Mouse (Mus musculus) mesoderm, embryonic 11.5 days (tissue): ENCODE measurements around the gene Ppfia4.

ENCODE experiments used
- DNase-seq: peaks from one replicate; pipeline ENCODE4 v3.0.0-alpha.2; 2012; ENCODE audit warnings: low read depth, low spot score

Gene Ppfia4

DNA sequence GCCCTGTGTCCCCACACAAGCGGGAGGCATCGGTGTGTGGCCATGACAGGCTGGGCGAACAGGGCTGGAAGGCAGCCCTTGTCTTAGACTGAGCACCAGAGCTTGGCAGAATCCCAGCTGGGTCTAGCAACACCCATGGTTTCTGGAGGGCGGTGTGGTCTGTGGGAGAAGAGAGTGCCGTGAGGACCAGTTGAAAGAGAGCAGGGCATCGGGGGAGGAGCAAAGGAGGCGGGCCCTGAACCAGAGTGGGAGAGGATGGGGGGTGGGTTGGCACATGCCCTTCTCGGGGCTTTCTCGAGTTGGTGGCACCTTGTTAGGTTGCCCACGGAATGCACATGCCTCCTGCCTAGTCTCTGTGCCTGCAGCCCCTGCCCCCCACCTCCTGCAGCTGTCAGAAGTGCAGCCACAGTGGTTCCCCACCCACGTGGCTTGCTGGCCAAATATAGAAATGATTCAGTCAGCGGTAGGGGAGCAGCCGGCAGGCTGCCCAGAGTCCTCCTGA lies at the start of gene Ppfia4:
Gene Ppfia4, minus strand, starts transcription at position 159 of the 502 bp plus-strand sequence.
- no peak for DNase-seq

DNA sequence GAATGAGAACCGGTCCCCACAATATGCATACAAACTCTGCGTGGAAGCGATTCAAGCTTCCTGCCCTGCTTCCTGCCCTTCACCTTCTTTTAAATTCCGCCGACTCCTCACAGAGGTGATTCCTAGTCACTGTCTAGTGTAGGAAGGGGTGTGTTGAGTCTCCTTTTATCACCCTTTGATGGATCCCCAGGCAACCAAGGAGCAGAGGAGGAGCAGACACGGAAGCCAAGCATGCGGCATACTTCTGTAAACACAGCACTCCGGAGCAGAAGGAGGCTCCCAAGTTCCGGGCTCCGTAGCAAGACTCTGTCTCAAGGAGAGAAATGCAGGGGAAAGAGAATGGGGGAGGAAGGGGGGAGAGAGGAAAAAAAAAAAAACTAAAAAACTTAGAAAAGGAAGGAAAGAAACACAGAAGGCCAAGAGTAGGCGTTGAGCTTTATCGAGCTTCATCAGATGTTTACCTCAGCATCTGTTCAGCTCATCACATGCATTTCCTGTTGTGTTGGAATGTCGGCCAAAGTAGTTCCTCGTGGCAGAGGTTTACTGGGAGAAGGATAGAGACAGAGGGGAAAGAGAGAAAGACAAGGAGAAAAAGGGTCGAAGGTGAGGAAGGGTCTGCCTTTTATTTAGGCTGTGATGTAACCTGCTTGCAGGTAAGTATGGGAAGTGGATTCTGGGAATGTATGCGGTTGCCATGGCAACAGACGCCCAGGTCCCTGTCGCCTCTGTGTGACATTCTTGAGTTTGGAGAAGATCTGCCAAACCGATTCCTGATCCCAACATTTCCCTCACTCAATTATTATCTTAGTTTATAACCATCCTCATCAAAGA lies 49.3 kb upstream of the Ppfia4 start:
- peak; percentile 47 for DNase-seq

DNA sequence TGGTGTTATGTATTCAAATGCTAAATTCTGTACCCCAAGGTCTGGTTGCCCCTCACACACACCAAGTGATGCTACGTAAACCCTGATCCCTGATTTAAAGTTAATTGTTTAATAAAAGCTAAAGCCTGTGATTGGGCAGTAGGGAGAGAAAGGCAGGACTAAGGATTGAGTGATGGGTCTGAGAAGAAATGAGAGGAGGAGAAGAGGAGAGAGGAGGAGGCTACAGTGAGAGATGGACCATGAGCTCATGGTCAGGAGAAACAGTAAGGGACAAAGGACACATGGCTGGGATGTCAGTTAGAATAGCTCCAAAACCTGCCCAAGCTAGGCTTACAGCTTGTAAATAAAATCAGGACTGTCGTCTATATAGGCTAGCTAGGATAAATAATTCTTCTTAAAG lies 48.3 kb upstream of the Ppfia4 start:
- no peak for DNase-seq

DNA sequence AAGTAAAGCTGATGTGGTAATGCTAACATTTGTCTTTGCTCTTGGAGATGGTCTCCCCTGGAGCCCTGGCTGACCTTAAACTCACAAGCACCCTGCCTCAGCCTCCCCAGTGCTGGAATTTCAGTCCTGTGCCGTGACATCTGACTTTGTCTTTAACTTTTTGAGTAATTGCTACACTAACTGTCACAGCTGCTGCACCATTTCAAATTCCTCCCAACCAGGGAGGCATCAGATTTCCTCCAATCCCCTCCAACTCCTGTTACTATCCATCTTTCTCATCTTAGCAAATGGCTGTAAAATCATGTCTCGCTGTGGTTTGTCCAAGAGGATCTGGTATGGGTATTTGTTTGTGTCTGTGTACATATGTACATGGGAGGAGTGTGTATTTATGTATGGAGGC lies 41.4 kb upstream of the Ppfia4 start:
- DNase-seq: no peak

DNA sequence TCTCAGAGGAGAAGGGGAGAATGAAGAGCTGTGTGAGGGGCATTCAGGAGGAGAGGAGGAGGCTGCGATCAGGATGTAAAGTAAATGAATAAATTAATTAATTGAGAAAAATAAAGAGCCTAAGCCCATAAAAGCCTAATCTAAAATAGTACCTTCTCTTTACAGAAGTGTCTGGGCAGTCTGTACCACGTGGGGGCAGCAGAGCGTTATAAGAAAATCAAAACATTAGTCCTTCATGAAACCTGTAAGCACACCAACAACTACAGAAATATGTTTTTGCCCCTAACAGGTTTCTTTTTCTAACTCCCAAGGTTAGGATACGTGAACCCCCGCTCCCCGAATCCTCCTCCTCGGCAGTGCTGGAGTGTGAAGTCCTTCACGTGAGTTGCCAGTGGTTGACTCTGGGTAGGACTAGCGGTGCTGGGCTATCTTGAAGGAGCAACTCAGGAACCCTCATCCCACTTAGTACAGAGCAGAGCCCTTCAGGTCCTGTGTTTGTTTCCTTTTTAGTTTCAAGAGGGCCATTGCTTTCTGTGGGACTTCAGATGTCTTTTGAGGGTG lies 36.1 kb upstream of the Ppfia4 start:
- peak; percentile 29 for DNase-seq

DNA sequence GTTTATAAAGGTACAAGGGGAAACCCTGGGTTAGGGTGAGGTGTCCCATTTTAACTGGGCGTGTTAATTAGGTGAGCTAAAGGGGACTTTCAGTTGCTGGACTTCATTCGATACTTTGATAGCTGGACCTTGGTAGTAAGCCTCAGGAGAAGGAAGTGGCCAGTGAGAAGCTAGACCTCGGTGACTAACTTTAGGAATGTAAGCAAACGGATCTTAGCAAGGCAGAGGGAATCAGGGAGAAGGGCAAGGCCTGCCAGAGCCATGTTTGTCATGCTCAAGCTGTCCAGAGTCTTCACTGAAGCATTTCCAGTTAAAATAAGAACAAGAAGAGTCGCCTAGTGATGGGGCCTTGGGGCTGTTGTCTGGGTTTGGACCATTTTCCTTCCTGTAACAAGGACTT lies 32.8 kb upstream of the Ppfia4 start:
- no peak for DNase-seq

DNA sequence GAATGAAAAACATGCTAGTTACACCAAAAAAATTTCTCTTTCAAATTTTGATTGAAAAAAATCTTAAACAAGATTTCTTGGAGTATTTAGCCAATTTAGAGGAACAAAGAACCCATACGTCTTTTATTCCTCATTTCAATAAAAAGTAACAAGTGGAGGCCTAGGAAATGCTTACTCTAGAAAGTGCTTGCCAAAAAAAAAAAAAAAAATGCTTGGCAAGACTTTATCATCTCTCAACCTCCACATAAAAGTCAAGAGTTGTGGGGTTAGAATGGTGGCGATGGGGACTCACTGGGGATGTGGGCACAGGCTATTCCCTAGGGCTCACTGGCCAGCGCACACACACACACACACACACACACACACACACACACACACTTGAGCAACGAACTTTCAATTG lies 30.5 kb upstream of the Ppfia4 start:
- no peak for DNase-seq

DNA sequence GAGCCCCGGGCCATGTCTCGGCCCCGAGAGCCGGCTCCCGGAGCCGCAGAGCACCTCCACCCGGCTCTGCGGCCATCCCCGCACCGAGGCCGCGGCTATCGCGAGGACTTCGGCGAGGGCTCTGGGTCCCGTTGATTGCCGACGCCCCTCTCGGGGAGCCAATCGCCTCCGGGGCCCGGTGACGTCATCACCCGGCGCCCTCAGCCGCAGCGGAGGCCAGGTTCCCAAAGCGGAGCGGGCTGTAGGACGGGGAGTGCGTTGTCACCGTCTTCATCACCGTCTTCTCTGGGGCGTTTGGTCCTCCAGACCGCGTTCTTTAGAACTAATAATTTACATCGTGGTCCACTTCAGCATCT lies 29.1 kb upstream of the Ppfia4 start, which contains the start of gene Tmem183a:
Gene Tmem183a, minus strand, starts transcription at position 123 of the 356 bp plus-strand sequence.
- DNase-seq: peak; percentile 97

DNA sequence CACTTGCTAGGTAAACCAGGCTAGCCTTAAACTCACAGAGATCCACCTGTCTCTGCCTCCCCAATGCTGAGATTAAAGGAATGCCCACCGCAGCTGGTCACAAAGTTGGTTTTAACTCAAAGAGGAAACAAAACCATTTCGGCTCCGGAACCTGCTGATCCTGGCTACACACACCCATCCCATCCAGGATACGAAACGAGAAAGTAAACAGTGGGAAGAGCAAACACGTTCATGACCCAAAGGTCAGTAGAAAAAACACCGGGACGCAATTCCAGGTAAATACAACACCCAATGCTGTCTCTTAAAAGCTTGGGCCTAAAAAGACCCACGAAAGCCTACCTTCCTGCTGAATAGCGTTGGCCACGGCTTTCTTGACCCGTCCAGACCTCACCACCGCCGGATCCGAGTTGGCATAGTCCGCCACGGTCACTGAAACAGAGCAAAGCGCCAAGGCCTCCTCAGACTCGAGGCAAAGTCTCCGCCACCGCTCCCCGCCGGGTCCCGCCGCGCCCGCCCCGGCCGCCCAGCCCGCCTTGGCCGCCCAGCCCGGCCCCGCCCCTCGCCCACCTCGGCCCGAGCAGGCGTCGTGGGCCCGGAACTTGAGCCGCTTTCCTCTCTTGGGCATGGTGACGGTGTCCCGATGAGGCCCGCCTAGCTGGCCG lies 28.6 kb upstream of the Ppfia4 start:
- DNase-seq: no peak

DNA sequence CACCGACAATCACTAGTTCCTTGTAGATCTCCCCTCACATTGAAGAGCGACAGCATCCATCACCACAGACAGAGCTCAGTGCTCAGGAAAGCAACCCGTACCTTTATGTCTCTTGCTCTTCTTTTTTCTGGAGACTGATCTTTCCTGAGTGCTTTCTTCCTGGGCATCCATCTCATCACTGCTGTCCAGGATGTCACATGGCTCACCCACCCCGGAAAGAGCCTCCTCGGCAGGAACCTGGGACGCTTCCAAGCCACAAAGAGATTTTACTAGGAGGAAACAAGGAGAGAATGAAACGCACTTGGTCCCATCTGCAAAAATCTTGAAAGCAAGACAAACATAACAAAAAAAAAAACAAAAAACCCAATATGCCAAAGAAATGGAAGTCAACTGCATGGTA lies 27.9 kb upstream of the Ppfia4 start:
- DNase-seq: no peak

DNA sequence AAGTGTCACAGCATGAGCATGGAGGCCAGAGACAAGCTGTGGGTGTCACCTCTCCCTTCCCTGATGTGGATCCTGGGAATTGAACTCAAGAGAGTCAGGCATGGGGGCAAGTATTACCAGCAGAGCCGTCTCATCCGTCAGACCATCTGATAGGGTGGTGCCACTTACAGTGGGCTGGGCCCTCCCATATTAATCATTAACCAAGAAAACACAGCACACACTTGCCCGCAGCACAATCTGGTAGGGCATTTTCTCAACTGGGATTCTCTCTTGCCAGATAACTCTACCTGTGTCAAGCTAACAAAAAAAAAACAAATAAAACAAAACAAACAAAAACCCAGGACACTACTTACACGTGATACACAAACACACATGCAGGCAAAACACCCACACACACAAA lies 24.7 kb upstream of the Ppfia4 start:
- no peak for DNase-seq

DNA sequence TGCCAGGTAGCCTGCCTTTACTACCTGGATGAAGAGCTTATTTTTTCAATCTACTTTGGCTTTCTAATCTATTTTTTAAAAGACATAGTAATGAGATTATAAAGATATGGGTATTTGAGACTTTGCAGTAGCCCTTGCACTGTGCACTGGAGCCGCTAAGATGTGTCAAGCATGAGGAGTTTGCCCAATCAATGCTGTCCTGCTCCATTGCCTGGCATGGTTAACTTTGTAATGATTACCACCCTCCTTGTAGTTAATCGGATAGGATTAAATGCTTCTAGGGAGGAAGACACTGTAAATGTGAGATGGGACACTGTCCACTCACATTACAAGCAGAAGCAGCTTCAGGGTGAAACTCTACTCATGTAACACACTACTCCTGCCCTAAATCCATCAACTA lies 20.6 kb upstream of the Ppfia4 start:
- no peak for DNase-seq

DNA sequence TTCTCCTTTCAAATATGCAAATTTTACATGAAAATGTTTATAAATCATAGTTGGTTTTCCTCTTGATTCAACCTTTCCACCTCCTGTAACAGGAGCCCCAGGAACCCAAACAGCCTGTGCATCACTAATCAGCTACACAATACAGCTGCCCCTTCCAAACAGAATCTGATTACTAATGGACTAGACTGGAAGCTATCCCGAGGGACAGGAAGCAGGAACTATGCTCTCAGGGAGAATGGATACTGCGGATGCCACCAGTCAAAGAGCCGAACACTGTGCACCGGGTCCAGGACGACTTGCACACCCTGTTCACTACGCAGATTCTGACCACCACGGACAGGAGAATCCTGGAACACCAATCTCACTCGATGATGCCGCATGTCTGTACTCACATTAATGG lies 15.1 kb upstream of the Ppfia4 start:
- DNase-seq: no peak

DNA sequence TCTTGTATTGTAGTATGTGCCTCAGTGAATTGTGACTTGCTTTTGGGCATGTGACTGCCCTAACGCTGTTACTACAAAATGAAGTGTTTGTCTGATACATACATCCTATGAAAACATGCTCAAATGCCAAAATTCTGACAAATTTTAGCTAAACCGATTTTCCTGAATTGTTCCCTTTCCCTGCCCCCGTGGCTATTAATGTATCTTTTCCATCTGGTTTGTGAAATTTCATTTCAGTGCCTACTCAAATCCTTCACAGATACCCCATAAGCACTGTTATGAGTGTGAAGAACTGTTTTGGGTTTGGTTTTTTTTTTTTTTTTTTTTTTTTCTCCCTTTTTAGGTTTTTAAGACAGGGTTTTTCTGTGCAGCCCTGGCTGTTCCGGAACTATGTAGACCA lies 12.3 kb upstream of the Ppfia4 start:
- DNase-seq: no peak

DNA sequence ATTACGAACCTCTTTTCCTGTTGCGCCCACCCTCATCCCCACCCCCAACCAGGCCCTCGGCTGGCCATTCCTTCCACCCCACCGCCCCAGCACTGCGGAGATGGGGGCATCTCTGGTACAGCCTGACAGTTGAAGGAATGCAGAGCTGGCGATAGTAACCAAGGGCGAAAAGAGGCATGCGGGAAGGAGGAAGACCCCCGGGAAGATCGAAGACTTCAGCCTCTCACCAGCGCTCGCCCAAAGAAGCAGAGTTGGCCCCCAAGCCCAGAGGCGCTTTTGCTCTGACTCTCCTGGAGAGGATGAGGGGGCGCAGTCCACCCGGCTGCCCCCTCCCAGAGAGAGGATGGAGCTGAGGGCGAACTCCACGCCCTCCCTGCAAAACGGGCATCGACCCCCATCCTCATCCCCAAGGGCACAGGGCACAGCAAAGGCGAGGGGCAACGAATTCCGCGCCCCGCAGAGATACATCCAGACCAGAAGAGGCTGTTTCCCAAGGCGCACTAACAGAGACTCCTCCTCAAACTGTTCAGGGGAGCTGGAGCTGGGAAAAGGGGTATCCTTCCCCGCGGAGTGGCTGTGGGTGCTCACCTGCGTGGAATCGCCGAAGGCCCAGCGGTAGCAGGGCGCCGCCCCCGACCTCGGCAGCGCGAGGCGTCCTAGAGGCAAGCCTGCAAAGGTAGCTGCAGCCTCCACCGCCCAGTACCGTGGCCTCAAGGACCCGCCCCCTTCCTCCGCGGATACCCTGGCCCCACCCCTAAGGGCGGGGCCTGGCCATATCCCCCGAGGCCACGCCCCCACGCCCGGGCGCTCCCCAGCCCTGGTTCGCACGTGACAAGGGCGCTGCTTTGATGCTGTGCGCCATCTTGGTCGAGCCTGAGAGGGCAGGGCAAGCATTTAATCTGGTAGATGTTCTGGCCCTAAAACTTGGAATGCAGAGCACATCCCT lies 11.6 kb upstream of the Ppfia4 start:
- DNase-seq: peak; percentile 92

DNA sequence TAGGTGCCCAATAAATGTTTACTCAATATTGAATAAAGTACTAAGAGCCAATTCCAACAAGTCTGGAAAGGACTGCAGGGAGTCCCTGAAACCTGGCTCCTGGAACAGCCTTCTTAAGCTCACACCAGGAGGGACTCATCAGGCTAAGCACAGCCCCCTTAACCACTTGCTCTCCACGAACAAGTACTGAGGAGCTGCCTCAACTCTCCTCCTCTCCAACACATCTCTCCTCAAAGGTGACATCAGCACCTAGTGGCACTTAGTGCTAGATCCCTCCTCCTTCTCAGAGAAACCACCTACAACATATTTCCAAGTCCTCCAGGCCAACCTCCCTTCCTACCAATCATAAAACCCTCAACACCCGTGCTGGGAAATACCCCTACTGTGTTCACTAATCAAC lies 10.8 kb upstream of the Ppfia4 start:
- no peak for DNase-seq

DNA sequence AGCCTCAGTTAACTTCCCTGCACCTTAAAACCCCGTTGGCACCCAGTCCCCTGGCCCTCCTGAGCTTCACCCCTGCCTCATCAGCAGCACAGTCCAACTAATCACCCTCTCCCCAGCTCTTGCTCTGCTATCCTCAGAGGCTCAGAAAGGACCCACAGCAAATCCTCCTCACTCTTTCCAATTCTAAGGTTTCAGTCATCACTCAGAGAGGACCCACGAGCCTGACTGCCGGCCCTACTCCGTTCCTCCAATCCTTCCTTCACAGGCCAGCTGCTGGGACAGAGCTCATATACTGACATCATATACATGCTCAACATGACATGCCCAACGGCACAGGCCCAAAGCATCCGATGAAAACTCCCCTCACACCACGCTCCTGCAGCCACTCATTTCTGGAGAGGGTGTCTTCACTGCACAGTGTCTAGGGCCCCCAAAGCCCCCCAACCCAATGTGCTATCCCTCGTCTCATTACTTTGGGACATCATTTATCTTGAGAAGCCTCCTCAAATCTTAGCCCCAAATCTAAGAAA lies 10.1 kb upstream of the Ppfia4 start:
- no peak for DNase-seq

DNA sequence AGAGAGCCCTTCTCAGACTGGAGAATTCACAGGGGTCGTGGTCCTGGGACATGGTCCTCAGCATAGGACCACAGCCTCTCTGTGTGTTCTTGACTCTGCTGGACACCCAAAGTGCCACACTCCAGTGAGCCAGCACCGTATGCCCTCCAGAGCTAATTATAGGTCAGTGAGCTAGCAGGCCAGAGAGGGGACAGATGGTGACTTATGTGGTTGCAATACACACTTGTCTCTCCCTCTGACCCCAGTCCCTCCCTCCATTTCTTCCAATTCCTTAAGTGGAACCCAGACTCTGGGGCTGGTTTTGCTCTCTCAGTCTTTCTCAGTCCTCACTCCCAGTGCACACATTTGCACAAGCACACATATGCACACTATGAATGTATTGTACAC lies 9.5 kb upstream of the Ppfia4 start:
- no peak for DNase-seq

DNA sequence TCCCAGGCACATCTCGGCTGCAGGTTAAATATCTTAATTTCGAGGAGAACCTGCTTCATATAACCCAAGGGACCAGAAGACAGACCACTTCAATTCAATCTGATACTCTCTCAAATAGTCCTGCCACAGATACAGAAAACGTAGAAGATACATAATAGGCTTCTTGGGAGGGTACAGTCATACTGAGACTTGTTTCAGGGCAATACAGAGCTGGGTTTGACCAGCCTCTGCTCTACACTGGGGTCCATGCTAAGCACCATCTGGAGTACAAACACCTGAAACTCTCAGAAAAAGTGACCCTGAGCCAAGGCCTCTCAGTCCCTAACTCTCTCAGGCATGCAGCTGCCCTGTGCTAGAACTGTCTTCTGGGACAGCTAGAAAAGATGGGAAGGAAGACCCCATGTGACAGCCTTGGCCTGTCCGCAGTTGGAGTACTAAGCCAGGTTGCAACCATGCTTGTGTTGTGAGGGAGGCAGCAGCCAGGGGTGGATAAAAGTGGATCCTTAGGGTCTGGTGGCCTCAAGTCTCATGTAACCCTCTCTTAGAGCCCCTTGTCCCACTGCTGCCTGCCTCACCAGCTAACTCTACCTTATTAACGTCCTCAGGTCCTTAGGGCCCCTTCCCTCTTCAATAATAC lies 9.0 kb upstream of the Ppfia4 start:
- no peak for DNase-seq

DNA sequence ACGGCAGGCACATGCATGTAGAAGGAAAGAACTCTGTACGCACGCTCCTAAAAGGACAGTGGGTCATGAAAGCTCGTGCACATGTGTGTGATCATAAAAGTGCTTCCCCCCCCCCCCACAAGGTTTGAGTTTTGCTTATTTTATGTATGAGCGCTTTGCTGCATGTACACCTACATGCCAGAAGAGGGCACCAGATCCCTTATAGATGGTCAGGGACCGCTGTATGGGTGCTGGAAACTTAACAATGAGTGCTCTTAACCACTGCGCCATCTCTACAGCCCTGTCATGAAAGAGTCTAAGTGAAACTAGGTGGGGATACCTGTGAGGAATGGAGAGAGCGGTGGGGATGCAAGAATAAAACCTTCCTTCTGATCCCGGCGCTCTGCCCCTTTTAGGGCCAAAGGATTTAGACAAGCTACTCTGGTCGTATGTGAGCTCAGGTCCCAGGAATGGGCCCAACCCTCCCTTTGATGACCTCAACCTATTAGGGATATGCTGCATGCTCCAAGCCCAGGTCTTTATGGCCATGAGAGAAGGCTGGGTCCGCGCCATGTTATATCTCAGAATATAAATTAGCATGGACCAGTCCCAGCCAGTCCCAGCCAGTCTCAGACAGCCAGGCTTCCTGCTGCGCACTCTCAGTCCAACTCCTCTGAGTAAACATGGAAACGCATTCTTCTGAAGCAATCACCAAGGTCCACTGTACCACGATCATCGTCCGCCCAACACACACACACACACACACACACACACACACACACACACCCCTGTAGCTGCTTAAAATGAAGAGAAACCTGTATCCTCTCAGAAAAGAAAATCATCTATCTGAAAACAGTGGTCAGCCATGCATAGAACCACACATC lies 7.3 kb upstream of the Ppfia4 start:
- no peak for DNase-seq
